Mouse (Mus musculus): ENCODE data around the gene Lpcat3. TPM values are rescaled to one million over a fixed set of nuclear protein-coding genes. Genes with fewer than 3 reads are reported as not detected.

Lpcat3 gene
- polyA plus RNA-seq, 1 experiment from 2014 or later: 32.3 TPM

- Histone ChIP-seq H3K9me3 (ENCODE audit: control insufficient read depth, low read length) (no peaks in the 10 kb centered on the region), H3K27ac (ENCODE audit: low read depth, low read length) (no peak overlapping the region), H3K36me3 (ENCODE audit: control insufficient read depth, insufficient read depth, low read length) (peaks cover 4% of the 10 kb centered on the region; the same call in 1 of the 2 replicates), H3K9ac (ENCODE audit: low read length) (peak overlapping the region; percentile 2; the same call in 1 of the 2 replicates), H3K4me1 (ENCODE audit: control insufficient read depth, insufficient read depth, low read length) (peaks cover 19% of the 10 kb centered on the region), H3K4me3 (ENCODE audit: low read depth, low read length) (no peak overlapping the region), H3K27me3 (ENCODE audit: control insufficient read depth, insufficient read depth, low read length) (no peaks in the 10 kb centered on the region), H3K4me2 (no peak overlapping the region)
- 81% methylated on average over 10 of the region's 10 CpGs for WGBS
- DNase-seq (ENCODE audit: low spot score, missing footprints) (no peak), ATAC-seq (ENCODE audit: low FRiP score) (no peak)
Observed at GRCm38 (mm10) chr6:124739231-124739796, 76.5 kb downstream of the Lpcat3 start.

GRCm38 (mm10) chr6:124740211-124740887 lies 77.5 kb downstream of the Lpcat3 start:
- no peaks in the 10 kb centered on the region for H3K9me3 ChIP-seq (ENCODE audit: control insufficient read depth, low read length)
- peak overlapping the region; percentile 96 for H3K9ac ChIP-seq (ENCODE audit: low read length)
- peaks cover 8% of the 10 kb centered on the region; the same call in 1 of the 2 replicates for H3K36me3 ChIP-seq (ENCODE audit: control insufficient read depth, insufficient read depth, low read length)
- H3K4me3 ChIP-seq (ENCODE audit: low read depth, low read length): peak overlapping the region; percentile 56
- H3K4me2 ChIP-seq: peak overlapping the region; percentile 82
- peaks cover 22% of the 10 kb centered on the region for H3K4me1 ChIP-seq (ENCODE audit: control insufficient read depth, insufficient read depth, low read length)
- H3K27me3 ChIP-seq (ENCODE audit: control insufficient read depth, insufficient read depth, low read length): no peaks in the 10 kb centered on the region
- WGBS: under 1% methylated on average over 29 of the region's 29 CpGs
- DNase-seq (ENCODE audit: low spot score, missing footprints) (peak; percentile 97), ATAC-seq (ENCODE audit: low FRiP score) (peak; percentile 10)
- peak overlapping the region; percentile 99 for H3K27ac ChIP-seq (ENCODE audit: low read depth, low read length)

- peaks cover 26% of the 10 kb centered on the region for H3K4me1 ChIP-seq (ENCODE audit: control insufficient read depth, insufficient read depth, low read length)
- peak; percentile 86 for ATAC-seq (ENCODE audit: low FRiP score)
- under 1% methylated on average over 41 of the region's 41 CpGs for WGBS
Observed at GRCm38 (mm10) chr6:124740888-124741761, 78.3 kb downstream of the Lpcat3 start, which contains the start of gene Grcc10. TSS of gene Grcc10 (minus strand) at chr6:124741374.

GRCm38 (mm10) chr6:124741842-124742241 lies 79.0 kb downstream of the Lpcat3 start:
- peak overlapping the region; percentile 99 for H3K27ac ChIP-seq (ENCODE audit: low read depth, low read length)
- H3K9me3 ChIP-seq (ENCODE audit: control insufficient read depth, low read length): no peaks in the 10 kb centered on the region
- H3K4me1 ChIP-seq (ENCODE audit: control insufficient read depth, insufficient read depth, low read length): peaks cover 33% of the 10 kb centered on the region
- WGBS: 69% methylated on average over 3 of the region's 3 CpGs
- ATAC-seq (ENCODE audit: low FRiP score) (no peak), DNase-seq (ENCODE audit: low spot score, missing footprints) (peak; percentile 90)
- peak overlapping the region; percentile 82 for H3K4me2 ChIP-seq
- peak overlapping the region; percentile 56; the same call in 1 of the 2 replicates for H3K4me3 ChIP-seq (ENCODE audit: low read depth, low read length)
- peak overlapping the region; percentile 96 for H3K9ac ChIP-seq (ENCODE audit: low read length)
- peaks cover 8% of the 10 kb centered on the region; the same call in 1 of the 2 replicates for H3K36me3 ChIP-seq (ENCODE audit: control insufficient read depth, insufficient read depth, low read length)
- H3K27me3 ChIP-seq (ENCODE audit: control insufficient read depth, insufficient read depth, low read length): no peaks in the 10 kb centered on the region

More at GRCm38 (mm10) chr6:124740888-124741761, 78.3 kb downstream of the Lpcat3 start, which contains the start of gene Grcc10:
- H3K27ac ChIP-seq (ENCODE audit: low read depth, low read length): peak within 1 kb of the TSS; percentile 99
- H3K27me3 ChIP-seq (ENCODE audit: control insufficient read depth, insufficient read depth, low read length): no peaks in the 10 kb centered on the region
- H3K9me3 ChIP-seq (ENCODE audit: control insufficient read depth, low read length): no peaks in the 10 kb centered on the region
- peak within 1 kb of the TSS; percentile 82 for H3K4me2 ChIP-seq
- DNase-seq (ENCODE audit: low spot score, missing footprints): peak; percentile 98
- H3K9ac ChIP-seq (ENCODE audit: low read length): peak within 1 kb of the TSS; percentile 96
- H3K4me3 ChIP-seq (ENCODE audit: low read depth, low read length): peak within 1 kb of the TSS; percentile 56
- H3K36me3 ChIP-seq (ENCODE audit: control insufficient read depth, insufficient read depth, low read length): peaks cover 8% of the 10 kb centered on the region; the same call in 1 of the 2 replicates

GRCm38 (mm10) chr6:124742839-124743514 lies 80.2 kb downstream of the Lpcat3 start:
- Histone ChIP-seq H3K9ac (ENCODE audit: low read length) (no peak overlapping the region), H3K4me3 (ENCODE audit: low read depth, low read length) (no peak overlapping the region), H3K4me1 (ENCODE audit: control insufficient read depth, insufficient read depth, low read length) (peaks cover 33% of the 10 kb centered on the region), H3K36me3 (ENCODE audit: control insufficient read depth, insufficient read depth, low read length) (peaks cover 15% of the 10 kb centered on the region), H3K27ac (ENCODE audit: low read depth, low read length) (no peak overlapping the region), H3K27me3 (ENCODE audit: control insufficient read depth, insufficient read depth, low read length) (no peaks in the 10 kb centered on the region), H3K4me2 (no peak overlapping the region), H3K9me3 (ENCODE audit: control insufficient read depth, low read length) (no peaks in the 10 kb centered on the region)
- ATAC-seq (ENCODE audit: low FRiP score) (no peak), DNase-seq (ENCODE audit: low spot score, missing footprints) (no peak)
- 94% methylated on average over 15 of the region's 15 CpGs for WGBS

DNA sequence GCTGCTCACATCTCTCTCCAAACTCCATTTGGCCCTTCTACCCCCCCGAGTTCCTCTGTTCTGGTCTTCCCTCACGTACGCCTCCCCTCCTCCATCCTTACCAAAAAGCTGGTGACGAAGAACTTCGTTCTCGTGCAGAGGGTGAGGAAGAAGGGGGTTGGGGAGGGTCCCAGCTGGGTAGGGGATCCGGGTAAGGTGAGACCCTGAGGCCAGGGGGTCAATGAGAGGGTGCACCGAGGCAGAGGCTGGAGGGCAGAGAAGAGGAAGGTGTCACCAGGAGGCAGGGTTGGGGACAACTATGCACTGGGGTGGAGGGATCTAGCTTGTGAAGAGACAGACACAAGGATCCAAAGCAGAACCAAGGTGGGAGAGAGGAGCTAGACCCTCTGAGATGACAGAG lies 80.8 kb downstream of the Lpcat3 start:
- ATAC-seq (ENCODE audit: low FRiP score) (no peak), DNase-seq (ENCODE audit: low spot score, missing footprints) (no peak)
- WGBS: 88% methylated on average over 8 of the region's 8 CpGs
- Histone ChIP-seq H3K27me3 (ENCODE audit: control insufficient read depth, insufficient read depth, low read length) (no peaks in the 10 kb centered on the region), H3K4me1 (ENCODE audit: control insufficient read depth, insufficient read depth, low read length) (peaks cover 30% of the 10 kb centered on the region), H3K9ac (ENCODE audit: low read length) (no peak overlapping the region), H3K27ac (ENCODE audit: low read depth, low read length) (no peak overlapping the region), H3K4me3 (ENCODE audit: low read depth, low read length) (no peak overlapping the region), H3K4me2 (no peak overlapping the region), H3K9me3 (ENCODE audit: control insufficient read depth, low read length) (no peaks in the 10 kb centered on the region), H3K36me3 (ENCODE audit: control insufficient read depth, insufficient read depth, low read length) (peaks cover 15% of the 10 kb centered on the region)

DNA sequence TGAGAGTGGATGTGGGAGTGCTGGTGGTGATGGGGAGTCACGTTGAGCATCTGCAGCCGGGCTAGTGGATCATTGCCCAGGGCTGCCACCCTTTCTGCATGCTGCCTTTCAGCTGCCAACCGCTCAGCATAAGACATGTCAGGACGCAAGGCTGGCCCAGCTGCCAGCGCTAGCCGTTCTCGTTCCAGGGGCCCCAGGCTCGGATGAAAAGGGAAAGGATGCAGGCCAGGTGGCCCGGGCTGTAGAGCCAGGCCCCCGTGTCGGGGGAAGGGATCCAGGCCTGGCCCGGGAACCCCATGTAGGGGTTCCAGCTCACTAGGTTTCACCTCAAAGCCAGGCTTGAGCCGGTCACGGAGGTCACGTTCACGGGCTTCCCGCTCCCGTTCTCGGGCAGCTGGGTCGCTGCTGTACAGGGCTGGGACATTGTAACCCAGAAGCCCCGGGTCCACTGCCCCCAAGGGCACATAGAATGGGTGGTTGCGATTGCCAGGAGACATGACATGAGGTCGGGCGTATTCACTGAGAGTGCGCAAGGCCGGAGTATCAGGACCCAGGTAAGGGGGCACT lies 82.0 kb downstream of the Lpcat3 start:
- Histone ChIP-seq H3K27me3 (ENCODE audit: control insufficient read depth, insufficient read depth, low read length) (no peaks in the 10 kb centered on the region), H3K27ac (ENCODE audit: low read depth, low read length) (peak overlapping the region; percentile 44; the same call in 1 of the 2 replicates), H3K9me3 (ENCODE audit: control insufficient read depth, low read length) (no peaks in the 10 kb centered on the region), H3K36me3 (ENCODE audit: control insufficient read depth, insufficient read depth, low read length) (peaks cover 20% of the 10 kb centered on the region), H3K4me3 (ENCODE audit: low read depth, low read length) (peak overlapping the region; percentile 57; the same call in 1 of the 2 replicates), H3K4me2 (peak overlapping the region; percentile 98), H3K4me1 (ENCODE audit: control insufficient read depth, insufficient read depth, low read length) (peaks cover 26% of the 10 kb centered on the region), H3K9ac (ENCODE audit: low read length) (peak overlapping the region; percentile 86)
- ATAC-seq (ENCODE audit: low FRiP score): no peak; the same call in 1 of the 2 replicates
- 72% methylated on average over 26 of the region's 26 CpGs for WGBS
- DNase-seq (ENCODE audit: low spot score, missing footprints): no peak

All from midbrain, embryonic 11.5 days (tissue).